Mouse (Mus musculus) lung, embryonic 16.5 days (tissue): ENCODE measurements around the gene Tie1. TPM values are rescaled to one million over a fixed set of nuclear protein-coding genes. Genes with fewer than 3 reads are reported as not detected.
"Not testable (repeated sequence)": the region's sequence is repeated elsewhere in the genome, so short reads cannot be mapped to it uniquely, and the experiment has no call there.

Experiments used
- ATAC-seq: fragments of 200-750 bp; cut with Nextera tagmentation; 2 replicates; pipeline ENCODE4 v1.8.0; 2017; ENCODE audit warnings: low read depth, mild to moderate bottlenecking, moderate library complexity
- H3K27ac ChIP-seq: fragments of 300-500 bp; sonication (generic); 2 replicates; pipeline ENCODE4 v1.5.1; 2014; ENCODE audit warnings: mild to moderate bottlenecking, control low read depth, low read length
- H3K27me3 ChIP-seq: fragments of 300-500 bp; sonication (generic); 2 replicates; pipeline ENCODE4 v1.6.1; 2014; ENCODE audit warnings: low read depth, low read length, mixed read lengths; ENCODE audit not compliant: control insufficient read depth, insufficient read depth
- H3K36me3 ChIP-seq: fragments of 300-500 bp; sonication (generic); 2 replicates; pipeline ENCODE4 v1.6.1; 2014; ENCODE audit warnings: low read length; ENCODE audit not compliant: control insufficient read depth, insufficient read depth
- H3K4me1 ChIP-seq: fragments of 300-500 bp; sonication (generic); replicated peaks from 2 replicates; pipeline ENCODE4 v1.6.1; 2014; ENCODE audit warnings: low read length, mixed read lengths; ENCODE audit not compliant: control insufficient read depth, insufficient read depth
- H3K4me2 ChIP-seq: fragments of 300-500 bp; sonication (generic); 2 replicates; pipeline ENCODE4 v1.6.1; 2014; ENCODE audit warnings: low read depth, low read length, control low read depth
- H3K4me3 ChIP-seq: fragments of 300-500 bp; sonication (generic); 2 replicates; pipeline ENCODE4 v1.5.1; 2014; ENCODE audit warnings: mild to moderate bottlenecking, low read length, control low read depth
- H3K9ac ChIP-seq: fragments of 300-500 bp; sonication (generic); 2 replicates; pipeline ENCODE4 v1.6.1; 2014; ENCODE audit warnings: low read length, control low read depth
- H3K9me3 ChIP-seq: fragments of 300-500 bp; sonication (generic); 2 replicates; pipeline ENCODE4 v1.6.1; 2016; ENCODE audit warnings: low read length; ENCODE audit not compliant: control insufficient read depth
- WGBS: fragments of 180-500 bp; shearing (Covaris S2); extraction: QIAGEN DNeasy Blood & Tissue Kit; methylation state at CpG from one replicate; pipeline ENCODE4 v1.1.7; 2014; 5-methylcytosine and 5-hydroxymethylcytosine counted together
- polyA plus RNA-seq: library from polyadenylated mRNA; unstranded; fragments of >200 nt; fragmentation: Nextera tagmentation; extraction: Ambion mirVana; gene quantifications from 2 replicates; pipeline ENCODE4 v1.2.1, GENCODE M21; 2015

Tie1 gene
- polyA plus RNA-seq, 1 experiment from 2014 or later, result 102 TPM

- no peaks in the 10 kb centered on the region for H3K27me3 ChIP-seq
- no peaks in the 10 kb centered on the region for H3K36me3 ChIP-seq
- H3K27ac ChIP-seq, result no peak overlapping the region
- no peak overlapping the region for H3K9ac ChIP-seq
- ATAC-seq, result no peak
- H3K4me3 ChIP-seq, result no peak overlapping the region
- H3K9me3 ChIP-seq, result no peaks in the 10 kb centered on the region
- no peak overlapping the region for H3K4me2 ChIP-seq
- WGBS, result 64% methylated on average over 3 of the region's 3 CpGs
- no peaks in the 10 kb centered on the region for H3K4me1 ChIP-seq
Observed at GRCm38 (mm10) chr4:118525779-118526178, 35.9 kb upstream of the Tie1 start.

- 55% methylated on average over 7 of the region's 7 CpGs for WGBS
- no peaks in the 10 kb centered on the region for H3K9me3 ChIP-seq
- no peak for ATAC-seq
- H3K36me3 ChIP-seq, result no peaks in the 10 kb centered on the region
- no peak overlapping the region for H3K4me3 ChIP-seq
- no peak overlapping the region for H3K9ac ChIP-seq
- H3K4me2 ChIP-seq, result no peak overlapping the region
- H3K27me3 ChIP-seq, result no peaks in the 10 kb centered on the region
- no peak overlapping the region for H3K27ac ChIP-seq
- no peaks in the 10 kb centered on the region for H3K4me1 ChIP-seq
Observed at GRCm38 (mm10) chr4:118523976-118524375, 34.1 kb upstream of the Tie1 start.

DNA sequence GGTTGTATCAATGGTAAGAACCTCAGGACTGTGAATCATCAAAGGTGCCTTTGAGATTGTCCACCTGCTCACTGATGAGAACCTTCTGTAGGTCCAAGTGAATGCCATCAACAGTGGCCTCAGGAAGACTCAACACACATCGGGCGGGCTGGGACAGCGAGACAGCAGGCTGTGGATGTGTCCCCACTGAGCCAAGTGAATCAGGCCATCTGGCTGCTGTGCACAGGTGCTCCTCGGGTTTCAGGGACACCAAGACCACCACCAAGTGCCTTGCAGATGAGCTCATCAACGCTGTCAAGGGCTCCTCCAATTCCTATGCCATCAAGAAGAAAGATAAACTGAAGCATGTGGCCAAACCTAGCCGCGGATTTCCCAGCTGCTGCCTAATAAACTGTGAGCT is 32.4 kb upstream of the Tie1 start:
- H3K4me3 ChIP-seq, result no peak overlapping the region
- H3K9me3 ChIP-seq, result no peaks in the 10 kb centered on the region
- 78% methylated on average over 7 of the region's 7 CpGs for WGBS
- peaks cover under 1% of the 10 kb centered on the region; the same call in 1 of the 2 replicates for H3K4me1 ChIP-seq
- H3K4me2 ChIP-seq, result no peak overlapping the region
- no peak for ATAC-seq
- H3K9ac ChIP-seq, result no peak overlapping the region
- H3K36me3 ChIP-seq, result no peaks in the 10 kb centered on the region
- no peaks in the 10 kb centered on the region; the same call in 1 of the 2 replicates for H3K27me3 ChIP-seq
- H3K27ac ChIP-seq, result no peak overlapping the region

DNA sequence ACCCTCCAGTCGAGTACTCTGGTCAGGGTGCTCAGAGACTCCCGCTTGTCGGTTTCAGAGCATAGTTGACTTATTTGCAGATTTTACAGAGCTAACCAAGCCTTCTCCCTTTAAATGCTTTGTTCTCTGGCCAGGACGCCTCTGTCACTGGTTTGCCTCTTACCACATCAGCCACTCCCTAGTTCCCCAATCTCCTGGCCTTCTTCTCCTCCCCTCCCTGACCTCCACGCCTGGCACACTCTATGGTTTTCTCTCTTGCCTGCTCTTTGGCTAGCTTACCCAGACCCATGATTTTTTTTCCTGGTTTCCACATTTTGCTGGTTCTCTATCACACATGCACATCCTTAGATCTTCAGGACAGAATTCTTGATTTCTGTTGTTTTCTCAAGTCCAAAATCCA is 28.3 kb upstream of the Tie1 start:
- H3K27ac ChIP-seq, result no peak overlapping the region
- no peaks in the 10 kb centered on the region for H3K36me3 ChIP-seq
- ATAC-seq, result no peak
- no peaks in the 10 kb centered on the region for H3K9me3 ChIP-seq
- WGBS, result 52% methylated on average over 5 of the region's 5 CpGs
- no peak overlapping the region for H3K9ac ChIP-seq
- H3K4me2 ChIP-seq, result no peak overlapping the region
- no peaks in the 10 kb centered on the region; the same call in 1 of the 2 replicates for H3K27me3 ChIP-seq
- H3K4me1 ChIP-seq, result peaks cover 6% of the 10 kb centered on the region
- H3K4me3 ChIP-seq, result no peak overlapping the region

DNA sequence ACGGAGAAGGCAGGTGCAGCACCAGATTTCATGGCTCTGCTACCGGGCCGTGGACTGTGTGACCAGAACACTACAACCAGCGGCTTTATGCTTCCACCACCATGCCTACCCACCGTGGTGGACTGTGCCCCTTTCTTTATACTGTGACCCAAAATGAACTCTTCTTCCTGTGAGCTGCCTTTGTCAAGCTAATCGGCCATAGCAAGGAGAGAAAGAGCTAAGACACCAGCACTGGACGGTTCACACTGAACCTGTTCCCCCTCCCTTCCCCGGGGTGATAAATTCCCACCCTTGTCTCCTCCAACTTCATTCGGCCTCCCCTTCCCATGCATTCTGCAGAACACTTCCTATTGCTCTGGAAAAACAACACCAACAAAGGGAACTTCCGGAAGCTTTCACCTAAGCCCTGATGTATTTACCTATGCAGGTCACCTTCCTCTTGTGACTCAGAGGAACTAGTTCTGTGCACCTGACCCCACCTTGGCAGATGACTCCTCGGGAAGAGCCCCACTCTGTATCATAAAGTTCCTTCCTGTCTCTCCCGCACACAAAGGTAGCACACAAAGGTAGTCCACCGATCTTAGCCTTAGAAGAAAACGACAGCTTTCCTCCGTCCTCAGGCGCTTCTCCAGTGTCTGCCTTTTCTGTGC is 27.8 kb upstream of the Tie1 start:
- no peak overlapping the region for H3K4me2 ChIP-seq

DNA sequence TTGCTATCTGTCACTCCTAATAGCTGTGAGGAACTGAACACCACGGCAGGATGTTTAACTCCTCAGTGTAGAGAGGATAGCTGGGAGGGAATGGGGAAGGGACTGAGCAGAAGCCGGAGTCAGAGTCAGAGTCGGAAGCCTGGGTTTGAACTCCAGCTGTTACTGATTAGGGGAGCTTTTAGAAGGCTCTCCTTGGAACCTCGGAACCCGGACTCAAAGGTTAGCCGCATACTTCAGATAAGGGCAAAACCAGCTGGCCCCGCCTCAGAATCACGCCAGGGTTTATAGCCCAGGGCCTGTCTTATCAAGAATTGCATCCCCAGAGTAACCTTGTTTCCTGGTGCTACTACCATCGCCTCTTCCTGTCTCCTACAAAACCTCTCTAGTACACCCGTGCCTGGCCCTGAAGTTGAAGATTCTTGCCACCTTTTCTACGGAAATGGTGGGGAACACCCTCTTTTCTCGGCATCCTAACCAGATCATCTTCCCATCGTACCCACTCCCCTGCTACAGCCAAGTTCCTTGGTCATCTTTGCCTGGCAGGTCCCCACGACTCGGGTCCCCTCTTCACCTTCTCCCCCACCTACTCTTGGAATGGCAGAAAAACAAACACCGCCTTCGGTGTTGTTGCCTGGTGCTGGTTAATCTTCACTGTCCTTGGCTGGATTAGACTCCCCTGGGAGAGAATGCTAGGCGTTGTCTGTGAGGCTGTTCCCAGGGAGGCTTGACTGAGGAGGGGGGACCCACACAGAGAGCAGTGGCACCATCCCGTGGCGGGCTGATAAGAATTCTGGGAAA is 27.0 kb upstream of the Tie1 start:
- Histone ChIP-seq H3K36me3 (no peaks in the 10 kb centered on the region), H3K4me1 (peaks cover 6% of the 10 kb centered on the region), H3K4me3 (no peak overlapping the region), H3K27ac (no peak overlapping the region), H3K4me2 (0 out of 2 replicates have a peak overlapping the region, but pooled peaks have one; percentile 3), H3K27me3 (no peaks in the 10 kb centered on the region; the same call in 1 of the 2 replicates), H3K9me3 (no peaks in the 10 kb centered on the region), H3K9ac (0 out of 2 replicates have a peak overlapping the region, but pooled peaks have one; percentile 1)
- 0 out of 2 replicates have a peak, but pooled peaks have one; percentile 20 for ATAC-seq
- 9% methylated on average over 20 of the region's 20 CpGs for WGBS

More for the DNA sequence above, 27.8 kb upstream of the Tie1 start:
- peaks cover 6% of the 10 kb centered on the region for H3K4me1 ChIP-seq
- H3K27ac ChIP-seq, result no peak overlapping the region
- no peaks in the 10 kb centered on the region for H3K36me3 ChIP-seq
- no peaks in the 10 kb centered on the region; the same call in 1 of the 2 replicates for H3K27me3 ChIP-seq
- 30% methylated on average over 16 of the region's 16 CpGs for WGBS
- H3K4me3 ChIP-seq, result no peak overlapping the region
- H3K9ac ChIP-seq, result no peak overlapping the region
- no peak for ATAC-seq
- no peaks in the 10 kb centered on the region for H3K9me3 ChIP-seq

DNA sequence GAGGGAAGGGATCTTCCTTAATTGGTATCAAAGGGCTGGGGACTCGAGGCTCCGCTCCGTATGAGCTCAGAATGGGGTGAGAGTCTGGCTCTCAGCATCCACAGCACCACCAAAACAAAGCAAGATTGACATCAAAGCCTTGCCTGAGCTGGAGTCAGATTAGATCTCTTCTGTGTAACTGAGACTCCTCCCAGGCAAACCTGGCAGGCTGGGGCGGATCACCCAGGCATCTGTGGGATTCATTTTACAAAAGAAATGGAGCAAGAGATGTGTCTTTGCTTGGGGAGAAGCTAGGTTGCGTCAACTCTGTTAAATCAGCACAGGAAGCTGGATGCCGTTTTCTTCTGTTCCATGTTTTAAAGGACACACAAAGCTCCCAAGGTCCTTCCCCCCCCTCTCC is 19.2 kb upstream of the Tie1 start:
- Histone ChIP-seq H3K4me1 (no peaks in the 10 kb centered on the region; the same call in none of the 2 replicates), H3K4me2 (no peak overlapping the region), H3K9me3 (no peaks in the 10 kb centered on the region), H3K27ac (no peak overlapping the region), H3K27me3 (no peaks in the 10 kb centered on the region), H3K4me3 (no peak overlapping the region), H3K9ac (no peak overlapping the region), H3K36me3 (no peaks in the 10 kb centered on the region)
- 17% methylated on average over 6 of the region's 6 CpGs for WGBS
- ATAC-seq, result no peak

DNA sequence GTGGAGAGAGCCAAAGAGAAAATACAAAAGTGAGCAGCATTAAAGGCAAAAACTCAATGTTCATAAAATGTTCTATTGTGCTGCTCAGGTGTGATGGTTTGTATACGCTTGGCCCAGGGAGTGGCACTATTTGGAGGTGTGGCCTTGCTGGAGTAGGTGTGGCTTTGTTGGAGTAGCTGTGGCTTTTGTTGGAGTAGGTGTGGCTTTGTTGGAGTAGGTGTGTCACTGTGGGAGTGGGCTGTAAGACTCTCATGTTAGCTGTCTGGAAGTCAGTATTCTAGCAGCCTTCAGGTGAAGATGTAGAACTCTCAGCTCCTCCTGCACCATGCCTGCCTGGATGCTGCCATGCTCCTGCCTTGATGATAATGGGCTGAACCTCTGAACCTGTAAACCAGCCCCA is 17.3 kb upstream of the Tie1 start:
- not testable (repeated sequence) for H3K4me1 ChIP-seq, H3K4me3 ChIP-seq, H3K36me3 ChIP-seq, H3K27me3 ChIP-seq, ATAC-seq, H3K9me3 ChIP-seq, H3K9ac ChIP-seq, H3K27ac ChIP-seq, H3K4me2 ChIP-seq
- 63% methylated on average over 1 of the region's 1 CpGs for WGBS

DNA sequence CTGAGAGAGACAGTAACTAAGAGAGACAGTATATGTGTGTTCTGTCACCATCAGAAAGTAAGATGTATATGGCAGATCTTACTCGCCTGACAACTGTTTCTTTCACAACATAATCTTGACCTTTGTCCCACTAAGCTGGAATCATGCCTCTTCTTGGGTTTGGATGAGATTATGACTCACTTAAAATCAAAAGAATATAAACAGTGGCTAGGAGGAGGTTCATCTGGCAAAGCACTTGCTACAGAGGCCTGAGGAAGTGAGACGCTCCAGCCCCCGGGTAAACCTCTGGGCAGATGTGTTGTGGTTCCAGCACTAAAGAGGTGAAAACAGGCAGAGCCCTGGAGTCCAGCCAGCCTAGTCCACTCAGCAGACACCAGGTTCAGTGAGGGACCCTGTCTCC is 15.7 kb upstream of the Tie1 start:
- Histone ChIP-seq H3K4me1 (no peaks in the 10 kb centered on the region; the same call in 1 of the 2 replicates), H3K9ac (no peak overlapping the region), H3K9me3 (no peaks in the 10 kb centered on the region), H3K27me3 (no peaks in the 10 kb centered on the region), H3K36me3 (no peaks in the 10 kb centered on the region), H3K4me2 (no peak overlapping the region), H3K27ac (no peak overlapping the region), H3K4me3 (no peak overlapping the region)
- 22% methylated on average over 3 of the region's 3 CpGs for WGBS
- ATAC-seq, result no peak
